Mouse (Mus musculus): ENCODE data around the gene Ksr1.

Gene Ksr1

DNA sequence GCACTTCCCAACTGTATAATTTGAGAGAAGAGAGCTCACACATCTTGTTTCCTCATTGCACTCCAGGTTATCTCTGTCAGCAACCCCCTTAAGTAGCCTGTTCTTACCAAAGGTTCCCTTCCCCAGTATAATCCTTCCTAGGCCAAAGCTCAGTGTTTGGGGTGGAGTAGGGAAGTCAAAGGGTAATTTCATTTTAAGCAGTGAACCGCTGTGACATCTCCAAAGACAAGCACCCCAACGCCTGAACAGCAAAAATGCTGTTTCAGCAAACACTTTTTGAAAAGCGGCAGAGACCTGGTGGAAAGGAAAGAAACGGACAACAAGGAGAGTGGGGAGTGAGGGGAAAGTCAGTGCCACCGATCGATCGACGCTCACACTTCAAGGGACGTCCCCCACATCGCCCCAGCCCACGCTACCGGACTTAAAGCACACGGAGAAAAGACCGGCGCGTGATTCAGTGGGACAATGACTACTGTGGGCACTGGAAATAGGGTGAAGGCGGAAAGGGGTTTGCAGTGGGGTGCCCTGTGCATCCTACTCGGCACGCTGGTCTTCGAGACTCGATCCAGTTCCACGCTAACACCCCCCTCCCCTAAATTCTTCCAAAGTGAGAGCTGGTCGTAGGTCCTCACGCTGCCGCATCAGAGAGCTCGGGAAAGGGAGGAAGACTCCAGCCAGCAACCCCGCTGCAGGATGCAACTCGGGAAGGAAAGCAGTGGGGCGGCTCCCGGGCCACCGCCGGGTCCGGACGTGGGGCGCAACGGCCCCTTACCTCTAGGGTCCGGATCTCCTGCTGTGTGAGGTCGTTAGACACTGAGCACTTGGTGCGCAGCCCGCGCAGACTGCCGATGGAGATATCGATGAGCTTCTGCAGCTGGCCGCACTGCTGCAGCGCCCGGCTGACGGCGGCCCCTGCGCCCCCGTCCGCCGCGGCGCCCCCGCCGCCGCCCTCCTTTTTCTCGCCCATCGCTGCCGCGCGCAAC, 633 bp downstream of the Ksr1 start:
- no peak for DNase-seq (ENCODE audit: low read depth, low spot score)

DNA sequence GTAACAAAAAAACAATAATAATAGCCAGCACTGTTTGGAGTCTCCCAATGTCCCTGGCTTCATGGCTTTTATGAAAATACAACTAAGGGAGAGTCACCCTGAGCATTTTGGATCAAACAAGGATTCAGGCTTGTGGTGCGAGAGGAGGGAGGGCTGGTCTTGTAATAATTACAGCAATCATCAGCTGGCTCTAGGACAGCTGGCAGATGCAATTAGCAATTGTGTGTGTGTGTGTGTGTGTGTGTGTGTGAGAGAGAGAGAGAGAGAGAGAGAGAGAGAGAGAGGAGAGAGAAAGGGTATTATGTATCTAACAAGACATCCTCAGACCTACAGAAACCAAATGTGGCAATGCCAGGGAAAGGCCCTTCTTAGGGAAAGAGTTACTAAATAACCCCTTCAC, 1.5 kb downstream of the Ksr1 start:
- peak; percentile 43 for DNase-seq (ENCODE audit: low read depth, low spot score)

DNA sequence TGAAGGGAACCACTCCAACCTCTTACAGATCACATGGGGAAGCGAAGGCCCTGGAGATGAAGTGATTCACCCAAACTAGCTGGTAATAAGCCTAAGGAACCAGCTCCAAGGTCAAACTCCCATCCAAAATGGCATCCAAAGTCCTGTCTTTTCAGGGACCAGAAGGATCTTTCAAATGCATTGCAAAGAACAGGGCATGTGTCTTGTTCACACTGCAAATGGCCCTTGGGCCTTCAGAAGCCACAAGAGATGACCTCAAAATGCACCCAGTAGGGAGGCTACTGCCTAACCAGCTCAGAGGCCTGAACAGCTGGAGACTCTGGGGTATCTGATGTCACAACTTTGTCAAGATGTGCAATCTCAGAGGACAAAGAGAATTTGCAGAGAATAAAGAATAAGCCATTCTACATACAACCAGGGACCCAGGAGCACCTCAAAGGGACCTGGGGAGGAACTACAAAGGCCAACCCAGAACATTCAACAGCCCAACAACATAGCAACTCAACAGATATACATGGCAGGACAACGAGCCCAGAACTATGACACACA, 2.1 kb downstream of the Ksr1 start:
- no peak for DNase-seq (ENCODE audit: low read depth, low spot score)

DNA sequence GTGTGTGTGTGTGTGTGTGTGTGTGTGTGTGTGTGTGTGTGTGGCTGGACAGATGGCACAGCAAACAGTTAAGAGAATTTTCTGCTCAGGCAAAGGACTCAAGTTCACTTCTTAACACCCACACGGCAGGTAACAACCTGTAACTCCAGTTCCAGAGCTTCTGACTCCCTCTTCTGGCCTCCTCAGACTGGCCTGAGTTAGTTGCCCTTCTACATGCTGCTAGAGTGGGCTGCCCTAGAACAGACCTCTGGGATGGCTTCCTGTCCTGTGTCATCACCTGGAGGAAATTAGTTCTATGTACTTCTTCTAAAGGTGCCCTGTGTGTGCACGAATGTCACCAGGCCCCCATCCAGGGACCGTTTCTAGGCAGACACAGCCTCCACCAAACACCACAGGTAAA, 2.9 kb downstream of the Ksr1 start:
- no peak for DNase-seq (ENCODE audit: low read depth, low spot score)

DNA sequence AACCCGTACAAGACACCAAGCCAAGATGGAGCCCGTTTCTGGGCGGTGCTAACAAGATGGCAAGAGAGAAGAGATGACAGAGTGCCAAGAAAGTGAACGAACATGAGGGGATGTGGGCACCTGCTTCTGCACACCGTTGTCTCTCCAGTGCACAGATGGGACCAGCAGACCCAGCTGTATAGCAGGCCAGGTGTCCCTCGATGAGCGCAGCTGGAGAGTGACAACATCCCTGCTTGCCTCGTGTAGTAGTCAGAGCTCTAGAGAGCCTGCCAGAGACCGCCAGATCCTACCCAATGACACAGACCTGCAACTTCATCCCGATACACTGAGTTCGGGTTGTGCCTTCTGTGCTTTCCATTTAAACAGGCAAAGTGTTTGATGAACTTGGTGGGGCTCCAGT, 3.8 kb downstream of the Ksr1 start:
- no peak for DNase-seq (ENCODE audit: low read depth, low spot score)

DNA sequence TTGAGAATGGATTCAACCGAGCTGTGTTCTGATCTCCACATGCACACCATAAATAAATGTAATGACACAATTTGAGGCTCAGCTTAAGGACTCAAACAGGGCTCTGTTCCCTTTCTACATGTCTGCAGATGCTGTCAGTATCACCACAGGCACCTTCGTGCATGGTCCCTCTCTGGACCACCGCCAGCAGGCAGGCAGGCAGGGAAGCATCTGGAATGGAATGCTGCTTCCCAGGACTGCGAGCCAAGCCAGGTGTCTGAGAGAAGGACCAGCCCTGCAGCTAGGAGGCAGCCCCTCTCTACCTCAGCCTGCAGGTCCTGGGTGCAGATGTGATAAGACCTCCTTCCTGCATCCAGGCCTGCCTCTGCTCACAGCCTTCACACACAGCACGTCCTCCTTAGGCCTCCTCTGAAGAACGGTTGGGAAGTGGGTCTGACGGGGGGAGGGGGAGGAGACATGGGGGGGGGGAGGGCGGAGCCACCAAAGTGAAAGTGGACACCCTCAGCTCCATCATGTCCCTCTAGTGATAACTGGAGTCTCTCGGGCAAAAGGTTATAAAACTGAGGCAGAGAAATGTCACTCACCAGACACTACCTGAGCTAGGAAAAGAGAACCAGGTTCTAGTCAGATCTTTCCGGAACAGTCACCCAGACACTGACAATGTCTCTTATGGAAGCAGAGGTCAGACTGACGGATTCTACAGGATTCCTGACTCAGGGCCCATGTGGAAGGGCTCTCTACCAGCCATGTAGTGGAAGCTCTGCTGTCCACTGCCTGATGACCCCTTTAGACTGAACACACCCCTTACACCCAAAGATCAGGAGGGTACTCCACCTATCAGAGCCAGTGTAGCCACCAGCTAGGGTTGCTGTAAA, 4.7 kb downstream of the Ksr1 start:
- DNase-seq (ENCODE audit: low read depth, low spot score): no peak

DNA sequence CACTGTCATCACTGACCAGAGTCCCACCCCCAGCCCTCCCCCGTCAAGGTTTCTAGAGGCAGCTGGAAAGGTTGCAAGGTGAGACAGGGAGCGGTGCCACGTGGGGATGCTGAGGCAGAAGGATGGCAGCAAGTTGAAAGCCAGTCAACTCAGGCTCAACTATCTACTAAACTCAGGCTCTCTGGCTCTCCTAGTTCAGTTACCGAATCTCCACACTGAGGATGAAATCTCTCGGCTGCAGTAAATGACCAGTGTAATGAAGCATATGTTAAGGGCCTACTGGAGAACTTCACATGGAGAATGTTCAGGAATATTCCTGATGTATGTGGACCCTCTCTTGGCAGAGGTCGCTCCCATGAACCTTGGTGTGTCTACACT, 5.7 kb downstream of the Ksr1 start:
- DNase-seq (ENCODE audit: low read depth, low spot score): no peak

DNA sequence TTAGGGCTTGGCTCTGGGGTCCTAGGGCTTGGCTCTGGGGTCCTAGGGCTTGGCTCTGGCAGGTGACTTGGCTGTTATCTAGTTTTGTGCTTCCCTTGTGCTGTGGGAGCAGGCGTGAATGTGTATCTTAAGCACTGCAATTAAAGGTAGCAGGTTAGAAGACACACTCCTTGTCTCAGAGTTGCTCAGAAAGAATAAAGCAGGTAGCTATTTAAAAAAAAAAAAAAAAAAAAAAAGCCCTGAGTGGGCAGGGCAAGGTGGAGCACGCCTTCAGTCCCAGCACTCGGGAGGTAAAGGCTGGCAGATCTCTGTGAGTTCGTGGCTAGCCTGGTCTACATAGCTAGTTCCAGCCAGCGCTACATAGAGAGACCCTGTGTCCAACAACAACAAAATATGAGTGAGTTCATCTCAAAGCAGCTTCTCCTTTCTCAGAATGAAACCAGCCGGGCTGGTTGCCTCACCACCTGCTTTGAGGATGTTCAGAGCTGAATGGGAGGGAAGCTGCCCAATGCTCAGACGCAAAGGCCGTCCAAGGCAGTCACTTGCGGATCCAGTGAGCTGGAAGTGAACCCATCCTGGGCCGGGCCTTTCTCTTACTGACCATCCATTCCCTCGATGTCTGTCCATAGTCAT, 6.2 kb downstream of the Ksr1 start:
- no peak for DNase-seq (ENCODE audit: low read depth, low spot score)

DNA sequence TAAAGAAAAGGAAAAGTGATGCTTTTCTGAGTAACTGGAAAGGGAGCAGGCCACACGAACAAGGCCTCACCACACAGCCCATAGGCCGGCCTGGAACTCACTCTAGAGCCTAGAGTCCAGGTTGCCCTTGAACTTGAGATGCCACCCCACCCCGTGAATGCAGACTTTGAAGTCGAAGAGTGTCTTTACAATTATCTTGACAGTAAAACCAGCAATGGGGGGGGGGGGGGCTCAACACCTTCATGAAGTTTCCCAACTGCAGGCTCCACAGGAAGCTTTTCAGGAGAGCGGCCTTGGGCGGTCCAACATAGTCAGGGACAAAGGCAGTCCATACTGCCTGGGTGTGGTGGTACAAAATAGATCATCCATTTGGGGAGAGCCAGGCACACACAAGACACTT, 7.6 kb downstream of the Ksr1 start:
- DNase-seq (ENCODE audit: low read depth, low spot score): no peak

DNA sequence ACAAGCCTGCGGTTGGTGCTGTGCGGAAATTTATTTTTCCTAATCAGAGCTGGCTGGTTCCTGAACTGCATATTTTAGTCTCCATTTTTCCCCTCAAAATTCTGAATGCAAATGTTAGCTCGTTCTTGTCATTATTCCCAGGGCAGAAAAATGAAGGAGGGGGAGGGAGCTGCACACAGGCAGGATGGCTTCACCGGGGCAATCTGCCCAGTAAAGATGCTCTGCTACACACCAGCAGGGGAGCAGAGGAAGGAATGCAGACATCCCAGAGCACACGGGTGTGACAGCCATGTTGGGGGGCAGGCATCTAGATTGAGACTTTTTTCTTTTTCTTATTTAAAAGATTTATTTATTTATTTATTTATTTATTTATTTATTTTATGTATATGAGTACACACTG, 9.0 kb downstream of the Ksr1 start:
- DNase-seq (ENCODE audit: low read depth, low spot score): no peak

DNA sequence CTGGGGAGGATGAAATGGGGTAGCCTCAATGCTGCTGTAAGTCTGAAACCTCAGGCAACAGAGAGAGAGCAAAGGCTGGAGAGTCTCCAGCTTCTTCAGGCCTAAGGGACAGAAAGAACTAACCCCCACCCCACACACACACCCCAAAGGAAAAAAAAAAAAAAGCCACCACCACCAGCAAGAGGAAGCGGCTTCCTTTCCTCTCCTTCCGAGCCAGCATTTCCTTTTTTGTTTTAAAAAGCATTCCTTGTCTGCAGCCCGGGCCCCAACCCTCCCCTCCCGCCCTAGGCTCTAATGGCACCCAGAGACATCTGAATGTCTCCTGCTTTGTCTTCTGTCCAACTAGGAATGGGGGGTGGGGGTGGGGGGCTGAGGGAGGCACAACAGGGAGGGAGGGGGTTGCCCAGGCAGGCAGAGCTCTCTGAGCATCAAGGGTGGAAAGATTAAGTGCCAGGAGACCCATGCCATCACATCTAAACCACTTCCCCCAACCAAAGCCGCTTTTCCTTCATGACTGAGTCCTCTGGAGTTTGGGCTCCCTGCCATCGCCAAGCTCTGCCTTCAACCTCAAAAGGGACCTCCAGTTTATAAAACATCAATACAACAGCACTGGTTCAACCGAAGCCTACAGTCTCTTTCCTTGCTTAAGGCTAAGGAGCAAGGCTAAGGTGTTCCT, 10.4 kb downstream of the Ksr1 start:
- DNase-seq (ENCODE audit: low read depth, low spot score): no peak

DNA sequence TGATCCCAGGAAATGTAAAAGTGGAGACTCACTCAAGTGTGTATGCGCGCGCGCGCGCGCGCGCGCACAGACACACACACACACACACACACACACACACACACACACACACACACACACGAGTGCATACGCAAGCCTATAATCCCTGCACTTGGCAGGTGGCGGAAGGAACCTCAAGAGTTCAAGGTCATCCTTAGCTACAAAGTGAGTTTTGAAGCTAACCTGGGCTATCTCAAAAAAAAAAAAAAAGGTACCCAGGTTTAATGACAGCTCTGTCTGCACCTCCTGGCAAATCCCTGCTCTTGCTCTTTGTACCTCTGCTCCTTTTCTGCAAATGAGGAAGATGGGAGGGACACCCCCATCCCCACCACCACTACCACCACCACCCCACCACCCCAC, 11.1 kb downstream of the Ksr1 start:
- no peak for DNase-seq (ENCODE audit: low read depth, low spot score)

DNA sequence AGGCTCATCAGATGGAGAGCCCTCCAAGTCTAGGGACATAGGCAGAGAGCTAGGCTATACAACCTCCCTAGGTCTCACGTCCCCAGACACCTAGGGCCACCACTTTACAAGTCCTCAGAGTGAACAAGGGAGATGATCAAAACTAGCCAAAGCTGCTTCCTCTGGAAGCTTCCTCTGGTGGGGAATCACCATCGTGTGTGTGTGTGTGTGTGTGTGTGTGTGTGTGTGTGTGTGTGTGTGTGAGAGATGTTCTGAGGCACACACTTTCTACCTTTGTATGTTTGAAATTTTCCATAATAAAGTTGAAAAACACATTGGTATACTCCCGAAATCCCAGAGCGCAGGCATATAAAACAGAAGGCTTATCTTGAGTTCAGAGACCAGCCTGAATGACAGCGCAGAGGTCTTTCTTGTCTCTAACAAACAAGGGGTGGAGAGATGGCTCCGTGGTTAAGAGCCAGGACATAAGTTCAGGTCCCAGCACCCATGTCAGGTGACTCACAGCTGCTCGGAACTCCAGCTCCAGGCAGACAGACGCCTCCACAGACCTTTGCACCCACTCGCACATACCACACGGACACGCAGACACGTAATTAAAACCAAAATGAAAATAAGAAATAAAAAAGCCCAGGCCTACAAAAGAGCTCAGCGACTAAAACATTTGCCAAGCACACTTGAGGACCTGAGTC, 11.6 kb downstream of the Ksr1 start:
- no peak for DNase-seq (ENCODE audit: low read depth, low spot score)

DNA sequence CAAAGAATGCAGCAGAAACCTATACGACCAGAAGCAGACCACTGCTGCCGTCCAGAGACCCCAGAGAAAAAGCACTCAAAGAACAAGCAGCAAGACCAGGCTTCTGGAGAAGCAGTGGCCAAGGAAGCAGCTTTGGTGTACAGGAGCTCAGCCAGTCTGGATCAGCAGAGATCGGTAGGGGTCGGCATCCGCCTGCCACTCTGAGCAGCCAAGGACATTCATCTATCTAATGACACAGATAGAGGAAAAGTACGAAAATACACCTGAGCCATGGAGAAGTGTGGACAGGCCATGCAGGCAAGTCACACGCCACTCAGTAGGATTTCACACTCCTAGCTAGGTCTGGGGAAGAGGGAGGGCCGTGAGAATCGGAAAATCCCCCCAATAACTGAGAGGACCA, 12.2 kb downstream of the Ksr1 start:
- no peak for DNase-seq (ENCODE audit: low read depth, low spot score)

DNA sequence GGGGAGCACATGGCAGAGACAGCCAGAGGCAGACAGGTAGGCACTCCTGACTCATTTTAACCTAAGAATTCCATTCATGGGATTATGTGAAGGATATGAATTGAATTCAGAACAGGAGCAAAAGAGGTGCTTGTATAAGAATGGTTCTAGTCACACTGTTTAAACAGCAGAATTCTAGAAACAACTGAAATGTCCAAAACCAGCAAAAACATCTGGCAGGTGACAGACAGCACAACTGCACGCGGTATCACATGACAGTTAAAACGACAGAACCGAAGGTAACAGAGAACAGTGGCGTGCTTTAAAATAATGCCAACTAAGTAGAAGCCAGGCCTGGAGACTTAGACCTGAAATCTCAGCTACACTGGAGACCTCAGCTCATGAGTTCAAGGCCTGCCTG, 13.2 kb downstream of the Ksr1 start:
- DNase-seq (ENCODE audit: low read depth, low spot score): no peak

DNA sequence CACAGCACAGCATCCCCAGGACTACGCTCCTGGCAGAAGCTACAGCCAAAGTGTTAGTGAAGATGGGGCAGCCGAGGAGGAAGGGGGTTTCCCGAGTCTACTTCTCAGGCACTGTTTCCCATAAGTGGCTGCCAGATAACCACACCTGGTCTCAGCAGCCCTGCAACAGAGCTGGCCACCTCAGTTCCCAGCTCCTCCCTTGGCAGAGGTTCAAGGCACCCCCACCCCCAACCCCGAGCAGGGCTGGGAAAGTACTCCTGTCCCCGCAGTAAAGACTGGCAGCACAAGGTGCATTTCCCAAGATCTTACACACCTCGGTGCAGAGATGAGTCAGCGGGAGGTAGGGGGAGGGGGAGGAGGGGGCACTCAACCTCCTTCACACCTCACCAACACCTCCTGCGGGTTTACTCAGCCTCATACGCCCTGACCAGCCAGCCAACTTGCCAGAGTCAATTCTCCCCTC, 14.2 kb downstream of the Ksr1 start:
- DNase-seq (ENCODE audit: low read depth, low spot score): no peak

DNA sequence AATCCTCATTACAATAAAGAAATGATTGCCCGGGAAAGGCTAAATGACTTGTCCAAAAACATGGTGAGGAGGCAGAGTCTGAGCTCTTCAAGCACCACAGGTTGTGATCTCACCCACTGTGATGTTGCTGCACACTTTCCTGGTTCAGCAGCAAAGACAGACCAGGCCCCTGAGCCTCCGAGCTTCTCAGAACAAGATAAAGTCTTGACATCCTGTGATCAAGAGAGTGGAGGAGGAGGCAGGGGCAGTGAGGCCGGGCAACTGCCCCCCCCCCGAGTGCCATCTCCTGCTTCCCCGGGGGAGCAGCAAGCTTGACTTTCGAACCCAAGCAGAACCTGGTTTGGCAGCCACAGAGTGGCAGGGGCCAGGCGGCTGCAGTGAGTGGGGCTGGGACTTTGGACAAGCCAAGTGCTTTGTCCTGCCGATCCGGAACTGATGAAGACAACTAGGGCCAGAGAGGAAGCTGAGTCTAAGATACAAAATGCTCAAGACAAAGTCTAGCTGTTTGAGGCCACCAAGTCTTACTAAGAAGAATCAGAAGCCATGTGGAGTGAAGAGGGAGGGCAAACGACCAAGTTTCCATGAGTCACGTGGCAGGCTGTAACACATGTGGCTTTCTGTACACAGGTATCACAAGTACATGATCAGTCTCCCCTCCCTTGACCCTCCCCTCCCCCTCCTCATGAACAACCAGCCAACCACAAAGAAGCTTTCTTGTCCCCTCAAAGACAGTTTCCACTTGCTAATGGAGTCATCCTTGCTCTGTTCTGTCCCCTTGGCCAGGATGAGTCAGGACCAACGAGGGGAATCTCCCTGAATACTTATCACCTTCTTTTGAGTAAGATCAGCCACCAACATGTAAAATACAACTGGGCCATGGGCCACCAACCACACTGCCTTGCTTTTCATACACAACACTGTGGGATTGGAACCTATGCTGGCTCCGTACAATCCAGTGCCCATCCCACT, 16.5 kb downstream of the Ksr1 start:
- DNase-seq (ENCODE audit: low read depth, low spot score): no peak

DNA sequence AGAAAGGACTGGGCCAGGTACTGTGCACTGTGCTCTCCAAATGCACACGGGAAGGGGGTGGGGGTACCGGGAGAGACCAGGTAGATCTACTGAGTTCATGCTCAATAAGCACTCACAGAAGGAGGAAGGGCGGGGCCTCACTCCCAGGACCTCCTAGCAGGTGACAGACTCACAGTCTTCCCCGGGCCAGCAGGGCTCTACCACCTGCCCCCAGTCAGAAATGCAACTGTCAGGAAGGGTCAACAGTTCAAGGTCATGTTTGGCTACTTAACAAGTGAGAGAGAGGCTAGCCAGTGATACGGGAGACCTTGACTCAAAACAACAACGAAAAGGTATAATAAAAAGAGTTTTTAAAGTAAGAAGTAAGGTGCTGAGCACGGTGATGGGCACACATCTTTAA, 18.0 kb downstream of the Ksr1 start:
- DNase-seq (ENCODE audit: low read depth, low spot score): no peak

DNA sequence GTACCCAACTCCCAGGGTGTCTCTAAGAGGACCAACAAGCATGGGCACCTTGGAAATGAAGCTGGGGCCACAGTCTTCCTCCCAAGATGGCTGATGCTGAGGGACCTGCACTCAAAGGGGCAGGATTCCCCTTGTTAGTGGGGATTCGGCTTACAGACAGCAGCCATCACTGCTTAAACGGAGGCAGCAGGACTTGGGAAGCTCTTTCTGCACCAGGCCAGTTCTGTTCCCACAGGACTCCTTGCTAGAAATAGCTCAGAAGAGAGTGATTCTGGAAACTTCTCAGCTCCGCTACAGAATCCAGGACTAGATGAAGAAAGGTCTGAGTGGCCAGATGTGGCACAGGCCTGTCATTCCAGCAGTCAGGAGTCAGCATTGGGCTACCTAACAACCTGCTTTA, 19.2 kb downstream of the Ksr1 start:
- no peak for DNase-seq (ENCODE audit: low read depth, low spot score)

DNA sequence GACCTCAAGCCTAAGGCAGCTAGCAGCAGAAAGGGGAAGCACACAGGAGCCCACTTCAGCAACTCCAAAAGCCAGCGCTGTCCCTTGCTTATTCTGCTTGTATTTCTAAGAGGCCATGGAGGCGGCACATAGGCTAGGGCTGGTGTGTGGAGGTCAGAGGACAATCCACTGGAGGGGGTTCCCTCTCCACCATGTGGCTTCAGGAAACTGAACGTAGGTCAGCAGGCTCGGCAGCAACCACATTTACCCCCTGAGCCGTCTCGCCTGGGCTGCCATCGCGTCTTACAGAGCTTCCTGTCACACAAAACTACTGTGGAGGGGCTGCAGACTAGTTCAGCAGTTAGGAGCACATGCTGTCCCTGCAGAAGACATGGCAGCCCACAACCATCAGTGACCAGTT, 20.4 kb downstream of the Ksr1 start:
- DNase-seq (ENCODE audit: low read depth, low spot score): no peak

All from skeletal muscle tissue, adult 2 months (tissue).